Mouse (Mus musculus): ENCODE results near the gene Nhlh2. TPM values are rescaled to one million over a fixed set of nuclear protein-coding genes. Genes with fewer than 3 reads are reported as not detected.

The Nhlh2 gene
- polyA plus RNA-seq, 1 experiment from 2014 or later, result 127 TPM

- H3K9me3 ChIP-seq, result no peaks in the 10 kb centered on the region
- no peak for ATAC-seq (ENCODE audit: low FRiP score, low read depth)
- WGBS, result 58% methylated on average over 6 of the region's 6 CpGs
- peaks cover 33% of the 10 kb centered on the region for H3K4me1 ChIP-seq
- H3K36me3 ChIP-seq, result no peaks in the 10 kb centered on the region
- H3K27me3 ChIP-seq, result 0 out of 2 replicates have a peak, but pooled peaks cover 5% of the 10 kb centered on the region
- no peak overlapping the region for H3K27ac ChIP-seq (replicated peaks)
- no peak overlapping the region for H3K9ac ChIP-seq (replicated peaks)
- no peak overlapping the region for H3K4me2 ChIP-seq (replicated peaks)
- no peak overlapping the region for H3K4me3 ChIP-seq
These were observed 18.0 kb downstream of the Nhlh2 start for GRCm38 (mm10) chr3:102027880-102028279.

GRCm38 (mm10) chr3:102037806-102038205, 27.9 kb downstream of the Nhlh2 start:
- Histone ChIP-seq H3K27ac (replicated peaks) (no peak overlapping the region), H3K36me3 (no peaks in the 10 kb centered on the region), H3K4me3 (no peak overlapping the region), H3K9ac (replicated peaks) (no peak overlapping the region), H3K4me1 (no peaks in the 10 kb centered on the region), H3K9me3 (0 out of 2 replicates have a peak, but pooled peaks cover 4% of the 10 kb centered on the region), H3K27me3 (no peaks in the 10 kb centered on the region; the same call in 1 of the 2 replicates), H3K4me2 (replicated peaks) (no peak overlapping the region)
- 87% methylated on average over 5 of the region's 5 CpGs for WGBS
- ATAC-seq (ENCODE audit: low FRiP score, low read depth), result no peak

- Histone ChIP-seq H3K27me3 (no peaks in the 10 kb centered on the region; the same call in 1 of the 2 replicates), H3K4me1 (no peaks in the 10 kb centered on the region), H3K36me3 (no peaks in the 10 kb centered on the region), H3K27ac (replicated peaks) (no peak overlapping the region), H3K9me3 (0 out of 2 replicates have a peak, but pooled peaks cover 4% of the 10 kb centered on the region), H3K4me3 (no peak overlapping the region), H3K4me2 (replicated peaks) (no peak overlapping the region), H3K9ac (replicated peaks) (no peak overlapping the region)
- 76% methylated on average over 6 of the region's 6 CpGs for whole genome bisulfite sequencing
- ATAC-seq (ENCODE audit: low FRiP score, low read depth), result no peak
These were observed 28.7 kb downstream of the Nhlh2 start for GRCm38 (mm10) chr3:102038608-102039007.

- H3K36me3 ChIP-seq, result no peaks in the 10 kb centered on the region
- H3K4me1 ChIP-seq, result no peaks in the 10 kb centered on the region
- H3K4me2 ChIP-seq (replicated peaks), result no peak overlapping the region
- no peak overlapping the region for H3K27ac ChIP-seq (replicated peaks)
- 88% methylated on average over 4 of the region's 4 CpGs for WGBS
- no peak for ATAC-seq (ENCODE audit: low FRiP score, low read depth)
- H3K9me3 ChIP-seq, result 0 out of 2 replicates have a peak, but pooled peaks cover 4% of the 10 kb centered on the region
- H3K9ac ChIP-seq (replicated peaks), result no peak overlapping the region
- H3K27me3 ChIP-seq, result no peaks in the 10 kb centered on the region; the same call in 1 of the 2 replicates
- H3K4me3 ChIP-seq, result no peak overlapping the region
These were observed 31.8 kb downstream of the Nhlh2 start for GRCm38 (mm10) chr3:102041632-102042031.

GRCm38 (mm10) chr3:102045071-102045470, 35.2 kb downstream of the Nhlh2 start:
- H3K4me2 ChIP-seq (replicated peaks), result no peak overlapping the region
- 43% methylated on average over 3 of the region's 3 CpGs for WGBS
- no peaks in the 10 kb centered on the region; the same call in 1 of the 2 replicates for H3K27me3 ChIP-seq
- no peaks in the 10 kb centered on the region for H3K9me3 ChIP-seq
- ATAC-seq (ENCODE audit: low FRiP score, low read depth), result no peak
- no peaks in the 10 kb centered on the region for H3K4me1 ChIP-seq
- no peak overlapping the region for H3K4me3 ChIP-seq
- no peak overlapping the region for H3K27ac ChIP-seq (replicated peaks)
- no peak overlapping the region for H3K9ac ChIP-seq (replicated peaks)
- no peaks in the 10 kb centered on the region for H3K36me3 ChIP-seq

GRCm38 (mm10) chr3:102047532-102047931, 37.7 kb downstream of the Nhlh2 start:
- H3K4me3 ChIP-seq, result no peak overlapping the region
- 92% methylated on average over 2 of the region's 2 CpGs for WGBS
- H3K27me3 ChIP-seq, result no peaks in the 10 kb centered on the region
- no peak overlapping the region for H3K4me2 ChIP-seq (replicated peaks)
- H3K9ac ChIP-seq (replicated peaks), result no peak overlapping the region
- no peak for ATAC-seq (ENCODE audit: low FRiP score, low read depth)
- no peaks in the 10 kb centered on the region for H3K36me3 ChIP-seq
- H3K27ac ChIP-seq (replicated peaks), result no peak overlapping the region
- no peaks in the 10 kb centered on the region for H3K4me1 ChIP-seq
- no peaks in the 10 kb centered on the region for H3K9me3 ChIP-seq

GRCm38 (mm10) chr3:102049207-102050104, 39.6 kb downstream of the Nhlh2 start:
- H3K9ac ChIP-seq (replicated peaks), result no peak overlapping the region
- ATAC-seq (ENCODE audit: low FRiP score, low read depth), result peak; percentile 80
- H3K36me3 ChIP-seq, result no peaks in the 10 kb centered on the region
- H3K4me1 ChIP-seq, result peaks cover 13% of the 10 kb centered on the region
- H3K27me3 ChIP-seq, result no peaks in the 10 kb centered on the region
- no peak overlapping the region for H3K4me3 ChIP-seq
- no peaks in the 10 kb centered on the region for H3K9me3 ChIP-seq
- peak overlapping the region; percentile 65 for H3K27ac ChIP-seq (replicated peaks)
- H3K4me2 ChIP-seq (replicated peaks), result no peak overlapping the region
- WGBS, result 64% methylated on average over 14 of the region's 14 CpGs

- Histone ChIP-seq H3K9ac (replicated peaks) (no peak overlapping the region), H3K27me3 (no peaks in the 10 kb centered on the region), H3K27ac (replicated peaks) (0 out of 2 replicates have a peak overlapping the region, but pooled peaks have one; percentile 4), H3K4me1 (peaks cover 26% of the 10 kb centered on the region), H3K36me3 (no peaks in the 10 kb centered on the region), H3K4me3 (no peak overlapping the region), H3K9me3 (no peaks in the 10 kb centered on the region), H3K4me2 (replicated peaks) (no peak overlapping the region)
- ATAC-seq (ENCODE audit: low FRiP score, low read depth), result no peak
- 66% methylated on average over 3 of the region's 3 CpGs for WGBS
These were observed 42.2 kb downstream of the Nhlh2 start for GRCm38 (mm10) chr3:102052036-102052435.

- H3K4me3 ChIP-seq, result no peak overlapping the region
- ATAC-seq (ENCODE audit: low FRiP score, low read depth), result no peak
- peaks cover 27% of the 10 kb centered on the region for H3K4me1 ChIP-seq
- 21% methylated on average over 8 of the region's 8 CpGs for WGBS
- no peak overlapping the region for H3K4me2 ChIP-seq (replicated peaks)
- no peaks in the 10 kb centered on the region for H3K27me3 ChIP-seq
- H3K36me3 ChIP-seq, result no peaks in the 10 kb centered on the region
- peak overlapping the region; percentile 65 for H3K27ac ChIP-seq (replicated peaks)
- no peaks in the 10 kb centered on the region for H3K9me3 ChIP-seq
- H3K9ac ChIP-seq (replicated peaks), result no peak overlapping the region
These were observed 43.4 kb downstream of the Nhlh2 start for GRCm38 (mm10) chr3:102053293-102053692.

GRCm38 (mm10) chr3:102055878-102056277, 46.0 kb downstream of the Nhlh2 start:
- Histone ChIP-seq H3K9ac (replicated peaks) (no peak overlapping the region), H3K4me3 (no peak overlapping the region), H3K9me3 (no peaks in the 10 kb centered on the region), H3K4me2 (replicated peaks) (no peak overlapping the region), H3K27ac (replicated peaks) (peak overlapping the region; percentile 73), H3K27me3 (no peaks in the 10 kb centered on the region), H3K36me3 (no peaks in the 10 kb centered on the region), H3K4me1 (peaks cover 27% of the 10 kb centered on the region)
- ATAC-seq (ENCODE audit: low FRiP score, low read depth), result peak; percentile 80
- 12% methylated on average over 4 of the region's 4 CpGs for WGBS

- no peak for ATAC-seq (ENCODE audit: low FRiP score, low read depth)
- no peak overlapping the region for H3K4me2 ChIP-seq (replicated peaks)
- no peak overlapping the region for H3K4me3 ChIP-seq
- H3K4me1 ChIP-seq, result peaks cover 14% of the 10 kb centered on the region
- WGBS, result 79% methylated on average over 6 of the region's 6 CpGs
- no peak overlapping the region for H3K27ac ChIP-seq (replicated peaks)
- no peak overlapping the region for H3K9ac ChIP-seq (replicated peaks)
- no peaks in the 10 kb centered on the region for H3K9me3 ChIP-seq
- H3K27me3 ChIP-seq, result no peaks in the 10 kb centered on the region
- no peaks in the 10 kb centered on the region for H3K36me3 ChIP-seq
These were observed 50.2 kb downstream of the Nhlh2 start for GRCm38 (mm10) chr3:102060065-102060464.

- WGBS, result 43% methylated on average over 14 of the region's 14 CpGs
- peak; percentile 80 for ATAC-seq (ENCODE audit: low FRiP score, low read depth)
- Histone ChIP-seq H3K4me3 (no peak overlapping the region), H3K9me3 (no peaks in the 10 kb centered on the region), H3K27me3 (no peaks in the 10 kb centered on the region), H3K4me2 (replicated peaks) (no peak overlapping the region), H3K36me3 (no peaks in the 10 kb centered on the region), H3K9ac (replicated peaks) (no peak overlapping the region), H3K4me1 (peaks cover under 1% of the 10 kb centered on the region), H3K27ac (replicated peaks) (peak overlapping the region; percentile 52)
These were observed 52.2 kb downstream of the Nhlh2 start for GRCm38 (mm10) chr3:102061923-102062670.
